Mouse (Mus musculus): ENCODE measurements at regions not wholly inside any gene's neighbourhood (a gene's known extent, or its start where the extent isn't known, plus 50 kb on each side); places are given as distances from the start of the nearest gene placed in this dataset.

DNA sequence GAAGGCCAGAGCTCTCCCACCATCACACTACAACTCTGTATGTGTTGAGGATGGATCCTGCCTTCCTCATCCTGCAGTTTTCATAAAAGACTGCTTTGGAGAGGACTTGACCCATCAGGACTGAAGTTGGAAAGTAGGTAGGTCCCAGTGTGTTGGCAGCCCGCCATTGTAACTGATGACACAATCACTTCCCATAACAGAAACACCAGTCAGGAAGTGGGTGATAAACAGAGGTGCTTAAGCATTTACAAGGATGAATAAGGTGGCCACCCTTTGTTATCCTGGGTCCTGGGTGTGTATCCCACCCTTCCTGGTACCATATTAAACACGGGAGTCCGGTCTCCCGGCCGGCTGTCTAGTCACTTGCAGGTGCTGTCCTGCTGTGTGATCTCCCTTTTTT is 118.3 kb downstream of the Snx10 start:
- H3K36me3 ChIP-seq (ENCODE audit: control insufficient read depth, insufficient read depth), result no peaks in the 10 kb centered on the region
- H3K27me3 ChIP-seq (ENCODE audit: control insufficient read depth, insufficient read depth, insufficient read length), result no peaks in the 10 kb centered on the region
- H3K4me3 ChIP-seq, result no peak overlapping the region
- no peak overlapping the region for H3K4me2 ChIP-seq (ENCODE audit: low read depth)
- no peaks in the 10 kb centered on the region for H3K79me2 ChIP-seq (ENCODE audit: control insufficient read depth, insufficient read depth)
- no peak for TF ChIP-seq E2F4 (IDR thresholded peaks at IDR 0.05; ENCODE audit: insufficient read depth)
- TF ChIP-seq MAX (IDR thresholded peaks at IDR 0.05; ENCODE audit: low read depth), result no peak
- TF ChIP-seq SRF (IDR thresholded peaks at IDR 0.05; ENCODE audit: control insufficient read depth, insufficient read length, low read depth), result no peak
- no peak for TF ChIP-seq MYOD1 (IDR thresholded peaks at IDR 0.05; ENCODE audit: control insufficient read depth in 1 of 3, insufficient read length in 2 of 3, low read depth in 2 of 3)
- TF ChIP-seq REST (IDR thresholded peaks at IDR 0.05; ENCODE audit: insufficient read depth, insufficient read length), result no peak
- TF ChIP-seq POLR2AphosphoS2 (IDR thresholded peaks at IDR 0.05; ENCODE audit: insufficient read length, low read depth), result no peak
- no peak for TF ChIP-seq USF1 (IDR thresholded peaks at IDR 0.05; ENCODE audit: low read depth)
- TF ChIP-seq TCF3 (IDR thresholded peaks at IDR 0.05; ENCODE audit: insufficient read length, low read depth), result no peak
- no peak overlapping the region for H3ac ChIP-seq (ENCODE audit: control insufficient read depth, insufficient read length)

DNA sequence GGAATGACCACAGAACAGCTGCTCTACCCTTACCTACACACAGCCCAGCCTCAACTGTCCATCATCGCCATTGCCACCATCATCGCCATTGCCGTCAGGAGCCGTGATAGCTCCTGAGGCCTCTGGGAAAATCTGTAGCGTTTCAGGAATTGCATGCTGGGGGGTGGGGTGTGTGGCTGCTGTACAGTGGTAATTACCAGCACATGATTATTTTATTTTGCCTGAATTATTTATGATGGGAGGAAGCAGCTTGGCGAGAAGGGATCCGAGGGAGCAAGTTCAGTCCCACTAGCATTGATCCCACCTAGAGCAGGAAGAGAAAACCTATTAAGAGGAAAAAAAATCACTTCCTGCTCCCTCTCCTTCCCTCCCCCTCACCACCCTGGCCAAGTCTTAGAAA is 125.1 kb downstream of the Snx10 start:
- no peaks in the 10 kb centered on the region for H3K36me3 ChIP-seq (ENCODE audit: control insufficient read depth, insufficient read depth)
- peaks cover 4% of the 10 kb centered on the region for H3K27me3 ChIP-seq (ENCODE audit: control insufficient read depth, insufficient read depth, insufficient read length)
- no peak for TF ChIP-seq REST (IDR thresholded peaks at IDR 0.05; ENCODE audit: insufficient read depth, insufficient read length)
- TF ChIP-seq TCF3 (IDR thresholded peaks at IDR 0.05; ENCODE audit: insufficient read length, low read depth), result no peak
- TF ChIP-seq CEBPB (IDR thresholded peaks at IDR 0.05; ENCODE audit: insufficient read depth, poor library complexity, severe bottlenecking), result no peak
- TF ChIP-seq MYOG (IDR thresholded peaks at IDR 0.05; ENCODE audit: control insufficient read depth in 1 of 3, insufficient read depth in 1 of 3, insufficient read length in 2 of 3, low read depth in 2 of 3), result no peak
- no peak for TF ChIP-seq USF1 (IDR thresholded peaks at IDR 0.05; ENCODE audit: low read depth)
- TF ChIP-seq E2F4 (IDR thresholded peaks at IDR 0.05; ENCODE audit: insufficient read depth), result no peak
- TF ChIP-seq POLR2A (IDR thresholded peaks at IDR 0.05; ENCODE audit: insufficient read length, low read depth), result no peak
- no peak for TF ChIP-seq TCF12 (IDR thresholded peaks at IDR 0.05; ENCODE audit: insufficient read depth, poor library complexity, severe bottlenecking)
- TF ChIP-seq MAX (IDR thresholded peaks at IDR 0.05; ENCODE audit: low read depth), result no peak
- no peak for TF ChIP-seq POLR2AphosphoS2 (IDR thresholded peaks at IDR 0.05; ENCODE audit: insufficient read length, low read depth)
- TF ChIP-seq MYOD1 (IDR thresholded peaks at IDR 0.05; ENCODE audit: control insufficient read depth in 1 of 3, insufficient read length in 2 of 3, low read depth in 2 of 3), result no peak
- TF ChIP-seq SRF (IDR thresholded peaks at IDR 0.05; ENCODE audit: control insufficient read depth, insufficient read length, low read depth), result no peak
- no peak overlapping the region for H3ac ChIP-seq (ENCODE audit: control insufficient read depth, insufficient read length)
- no peak overlapping the region for H3K4me3 ChIP-seq
- H3K4me2 ChIP-seq (ENCODE audit: low read depth), result no peak overlapping the region
- no peaks in the 10 kb centered on the region for H3K79me2 ChIP-seq (ENCODE audit: control insufficient read depth, insufficient read depth)

DNA sequence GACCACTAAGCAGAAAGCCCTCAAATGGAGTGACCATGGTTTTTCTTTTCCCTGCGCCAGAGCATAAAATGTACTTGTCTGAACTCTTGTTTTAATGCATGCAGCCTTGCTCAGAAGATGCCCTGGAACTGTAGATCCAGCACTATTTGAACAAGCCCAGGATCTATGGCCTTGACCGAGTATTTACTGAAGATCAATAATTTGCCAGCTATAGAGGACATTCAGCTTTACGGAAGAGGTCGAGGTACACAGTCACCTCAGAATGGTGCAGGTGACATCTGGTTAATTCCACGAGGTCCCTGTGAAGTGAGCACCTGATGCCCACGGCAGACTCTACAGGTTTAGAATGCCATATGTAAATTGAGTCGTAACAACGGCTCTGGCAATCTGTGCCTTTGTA is 130.1 kb downstream of the Snx10 start:
- peaks cover under 1% of the 10 kb centered on the region for H3K27me3 ChIP-seq (ENCODE audit: control insufficient read depth, insufficient read depth, insufficient read length)
- no peaks in the 10 kb centered on the region for H3K36me3 ChIP-seq (ENCODE audit: control insufficient read depth, insufficient read depth)

DNA sequence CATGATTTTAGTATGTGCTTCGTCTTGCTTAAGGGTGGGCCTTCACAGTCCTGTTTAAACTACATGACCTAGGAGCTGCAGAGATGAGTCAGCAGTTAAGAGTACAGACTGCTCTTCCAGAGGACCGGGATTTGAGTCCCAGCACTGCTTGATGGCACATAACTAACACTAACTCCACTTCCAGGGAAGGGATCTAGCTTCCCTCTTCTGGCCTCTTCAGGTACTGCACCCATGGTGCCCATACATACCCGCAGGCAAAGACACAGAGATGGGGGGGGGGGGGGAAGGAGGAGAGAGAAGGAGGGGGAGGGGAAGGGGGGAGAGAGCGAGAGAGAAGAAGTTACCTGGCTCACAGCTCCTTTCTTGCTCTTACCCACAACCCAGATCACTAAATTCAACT is 131.3 kb downstream of the Snx10 start:
- H3K4me2 ChIP-seq (ENCODE audit: low read depth), result no peak overlapping the region
- no peaks in the 10 kb centered on the region for H3K27me3 ChIP-seq (ENCODE audit: control insufficient read depth, insufficient read depth, insufficient read length)
- H3K79me2 ChIP-seq (ENCODE audit: control insufficient read depth, insufficient read depth), result no peaks in the 10 kb centered on the region
- H3ac ChIP-seq (ENCODE audit: control insufficient read depth, insufficient read length), result no peak overlapping the region
- no peaks in the 10 kb centered on the region for H3K36me3 ChIP-seq (ENCODE audit: control insufficient read depth, insufficient read depth)
- TF ChIP-seq E2F4 (IDR thresholded peaks at IDR 0.05; ENCODE audit: insufficient read depth) (no peak), TCF12 (IDR thresholded peaks at IDR 0.05; ENCODE audit: insufficient read depth, poor library complexity, severe bottlenecking) (no peak), MYOD1 (IDR thresholded peaks at IDR 0.05; ENCODE audit: control insufficient read depth in 1 of 3, insufficient read length in 2 of 3, low read depth in 2 of 3) (no peak), TCF3 (IDR thresholded peaks at IDR 0.05; ENCODE audit: insufficient read length, low read depth) (no peak), POLR2A (IDR thresholded peaks at IDR 0.05; ENCODE audit: insufficient read length, low read depth) (no peak), MAX (IDR thresholded peaks at IDR 0.05; ENCODE audit: low read depth) (no peak), POLR2AphosphoS2 (IDR thresholded peaks at IDR 0.05; ENCODE audit: insufficient read length, low read depth) (no peak)
- no peak overlapping the region for H3K4me3 ChIP-seq

More for the DNA sequence above, 130.1 kb downstream of the Snx10 start:
- TF ChIP-seq POLR2AphosphoS2 (IDR thresholded peaks at IDR 0.05; ENCODE audit: insufficient read length, low read depth) (no peak), TCF12 (IDR thresholded peaks at IDR 0.05; ENCODE audit: insufficient read depth, poor library complexity, severe bottlenecking) (no peak), MYOG (IDR thresholded peaks at IDR 0.05; ENCODE audit: control insufficient read depth in 1 of 3, insufficient read depth in 1 of 3, insufficient read length in 2 of 3, low read depth in 2 of 3) (no peak), SRF (IDR thresholded peaks at IDR 0.05; ENCODE audit: control insufficient read depth, insufficient read length, low read depth) (no peak)
- Histone ChIP-seq H3K4me2 (ENCODE audit: low read depth) (no peak overlapping the region), H3K4me3 (no peak overlapping the region), H3ac (ENCODE audit: control insufficient read depth, insufficient read length) (no peak overlapping the region), H3K79me2 (ENCODE audit: control insufficient read depth, insufficient read depth) (no peaks in the 10 kb centered on the region)

DNA sequence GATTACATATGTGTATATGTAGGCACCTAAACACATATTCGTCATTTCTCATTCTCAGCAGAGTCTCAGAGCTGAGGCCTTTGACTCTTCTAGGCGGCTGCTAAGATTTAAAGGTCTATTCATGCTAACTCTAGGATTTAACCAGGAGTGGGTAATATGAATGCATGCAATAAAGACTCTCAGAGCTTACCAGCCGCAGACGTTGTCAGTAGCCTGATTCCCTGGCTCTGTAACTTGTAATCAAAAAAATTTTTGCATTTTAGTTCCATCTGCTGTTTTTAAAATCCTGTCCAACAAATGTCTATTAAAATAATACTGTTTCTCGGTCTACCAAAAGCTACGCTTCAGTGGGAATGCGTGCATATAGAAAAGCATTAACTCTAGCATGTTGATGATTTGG is 132.4 kb downstream of the Snx10 start:
- no peak for TF ChIP-seq SRF (IDR thresholded peaks at IDR 0.05; ENCODE audit: control insufficient read depth, insufficient read length, low read depth)
- TF ChIP-seq REST (IDR thresholded peaks at IDR 0.05; ENCODE audit: insufficient read depth, insufficient read length), result no peak
- TF ChIP-seq TCF12 (IDR thresholded peaks at IDR 0.05; ENCODE audit: insufficient read depth, poor library complexity, severe bottlenecking), result no peak
- no peak overlapping the region for H3ac ChIP-seq (ENCODE audit: control insufficient read depth, insufficient read length)
- no peak overlapping the region for H3K4me2 ChIP-seq (ENCODE audit: low read depth)
- H3K79me2 ChIP-seq (ENCODE audit: control insufficient read depth, insufficient read depth), result no peaks in the 10 kb centered on the region
- no peak overlapping the region for H3K4me3 ChIP-seq
- H3K27me3 ChIP-seq (ENCODE audit: control insufficient read depth, insufficient read depth, insufficient read length), result no peaks in the 10 kb centered on the region
- H3K36me3 ChIP-seq (ENCODE audit: control insufficient read depth, insufficient read depth), result no peaks in the 10 kb centered on the region

All from myocyte (in vitro differentiated cells).